Mouse (Mus musculus) kidney, postnatal 10 days (tissue): ENCODE data around the gene Erbb3.
A peak's percentile ranks its signal among the peaks of the same experiment; 100 is the strongest.
"Not testable (repeated sequence)": the region's sequence is repeated elsewhere in the genome, so short reads cannot be mapped to it uniquely, and the experiment has no call there.

Source experiments
- DNase-seq: peaks from one replicate; pipeline ENCODE4 v3.0.0; 2021; ENCODE audit warnings: mixed read lengths

Gene Erbb3

DNA sequence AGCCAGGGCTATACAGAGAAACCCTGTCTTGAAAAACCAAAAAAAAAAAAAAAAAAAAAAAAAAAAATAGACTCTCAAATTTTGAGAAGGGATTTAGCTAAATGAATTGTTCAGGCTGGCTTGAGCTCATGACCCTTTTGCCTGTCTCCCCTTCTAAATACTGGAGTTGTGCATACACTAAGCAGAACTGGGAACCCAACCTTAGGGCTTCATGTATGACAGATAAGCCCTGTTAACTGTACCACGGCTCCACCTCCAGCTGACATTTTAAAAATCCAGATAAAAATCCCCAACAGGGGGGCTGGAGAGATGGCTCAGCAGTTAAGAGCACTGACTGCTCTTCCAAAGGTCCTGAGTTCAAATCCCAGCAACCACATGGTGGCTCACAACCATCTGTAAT is 33.9 kb downstream of the Erbb3 start:
- not testable (repeated sequence) for DNase-seq

DNA sequence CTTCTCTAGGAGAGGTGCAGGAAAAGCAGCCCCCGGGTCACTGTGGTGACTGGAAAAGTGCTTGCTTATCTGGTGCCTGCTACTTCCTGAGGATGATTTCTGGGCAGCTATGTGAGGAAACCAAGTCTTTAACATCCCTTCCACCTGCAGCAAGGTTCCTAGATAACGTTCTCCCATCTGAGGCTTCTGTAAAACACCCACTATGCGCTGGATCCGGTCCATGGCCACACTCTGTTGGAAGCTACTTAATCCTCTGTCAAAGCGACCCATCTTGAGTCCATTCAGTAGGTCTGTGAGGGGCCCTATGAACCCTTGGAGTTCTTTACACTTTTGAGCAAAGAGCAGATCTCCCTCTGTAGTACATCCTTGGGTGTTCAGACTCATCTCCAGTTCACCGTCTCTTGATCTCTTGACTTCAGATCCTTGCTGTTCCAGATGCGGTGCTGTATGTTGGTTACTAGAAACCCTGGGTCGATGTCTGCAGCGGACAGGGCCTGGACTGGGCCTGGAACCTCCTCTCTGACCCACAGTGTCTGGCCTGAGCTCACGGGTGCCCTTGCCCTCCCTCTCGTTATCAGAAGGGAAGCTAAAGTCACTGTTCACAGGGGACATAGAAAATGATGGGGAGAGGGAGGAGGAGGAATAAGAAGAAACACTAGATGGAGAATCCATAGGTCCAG is 39.2 kb downstream of the Erbb3 start:
- DNase-seq, result not testable (repeated sequence)

DNA sequence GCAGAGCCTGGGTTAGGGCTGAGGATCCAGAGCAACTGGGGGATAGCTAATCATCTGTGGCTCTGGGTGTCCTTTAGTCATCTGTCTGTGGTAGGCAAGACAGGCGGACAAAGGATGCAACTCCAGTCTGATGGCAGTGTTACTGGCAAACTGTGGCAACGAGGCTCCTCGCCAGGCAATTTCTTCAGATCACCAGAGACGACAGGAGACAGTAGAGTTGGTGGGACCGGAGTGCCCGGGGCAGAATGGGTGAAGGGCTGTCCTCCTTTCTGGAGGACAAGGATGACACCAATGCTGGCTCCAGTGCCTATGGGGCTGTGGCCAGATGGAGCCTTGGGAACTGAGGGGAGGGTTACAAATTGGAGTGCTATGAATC is 39.8 kb downstream of the Erbb3 start:
- DNase-seq, result peak; percentile 20

DNA sequence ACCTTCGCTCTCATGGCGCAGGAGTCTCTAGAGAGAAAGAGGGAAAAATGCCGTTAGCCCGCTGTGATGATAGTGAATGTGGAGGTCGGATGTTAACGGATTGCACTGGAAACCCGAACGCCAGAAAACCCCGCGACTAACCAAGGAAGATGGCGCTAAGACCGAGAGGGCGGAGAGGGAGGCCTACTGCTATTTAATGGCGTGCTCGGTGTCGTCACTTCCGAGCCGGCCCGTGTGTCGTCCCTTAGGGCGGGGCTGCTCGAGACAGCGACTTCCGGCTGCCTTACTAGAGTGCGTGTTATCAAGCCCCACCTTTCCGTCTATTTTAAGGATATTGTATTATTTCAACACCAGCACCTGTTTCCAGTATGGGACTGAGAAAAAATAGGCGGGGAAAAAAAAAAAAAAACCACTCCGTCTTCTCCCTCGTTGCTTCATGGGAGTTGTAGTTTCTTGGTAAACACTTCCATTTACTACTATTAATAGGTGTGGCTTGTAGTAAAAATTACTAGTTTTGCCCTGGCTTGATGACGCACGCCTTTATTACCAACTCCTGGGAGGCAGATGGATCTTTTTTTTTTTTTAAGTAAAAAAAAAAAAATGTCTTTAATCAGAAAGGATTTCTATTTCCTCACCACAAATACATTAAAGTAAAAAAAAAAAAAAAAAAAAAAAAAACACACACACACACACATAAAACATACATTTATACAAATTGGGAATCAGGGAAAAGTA is 40.3 kb downstream of the Erbb3 start, which contains the start of gene Rpl41:
Rpl41 (minus strand) TSS at position 359 of the 735 bp plus-strand sequence.
- peak; percentile 95 for DNase-seq

DNA sequence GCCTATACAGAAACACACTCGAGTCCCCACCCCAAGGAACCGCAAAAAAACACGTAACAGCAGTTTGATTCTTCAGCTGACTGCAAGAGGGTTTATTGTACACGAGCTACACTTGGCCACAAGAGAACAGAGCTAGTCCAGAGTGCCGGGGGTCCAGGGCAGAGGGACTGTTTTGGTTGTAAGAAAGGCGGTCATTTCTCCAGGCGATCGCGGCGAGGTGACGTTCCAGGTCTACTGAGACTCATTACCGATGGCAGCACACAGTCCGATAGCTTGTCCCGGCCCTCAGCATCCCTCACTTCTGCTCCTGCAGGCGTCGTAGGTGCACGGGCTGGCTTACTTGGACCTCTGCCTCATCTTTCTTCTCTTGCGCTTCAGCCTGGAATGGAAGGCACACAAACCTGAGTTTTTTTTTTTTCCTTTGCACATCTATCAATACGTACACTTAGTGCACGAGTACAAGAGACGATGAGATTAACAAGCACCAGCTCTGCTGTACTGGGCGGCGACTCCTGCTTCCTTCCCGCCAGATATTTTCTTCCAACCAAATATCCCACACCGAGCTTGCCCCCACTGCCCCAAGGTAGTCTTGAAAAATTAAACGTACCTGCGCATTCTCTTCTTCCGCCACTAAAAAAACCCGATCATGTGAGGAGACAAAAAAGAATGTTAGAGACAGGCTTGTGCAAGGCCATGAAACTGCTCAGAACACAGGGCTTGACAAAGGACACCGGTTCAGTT is 41.2 kb downstream of the Erbb3 start:
- peak; percentile 32 for DNase-seq

DNA sequence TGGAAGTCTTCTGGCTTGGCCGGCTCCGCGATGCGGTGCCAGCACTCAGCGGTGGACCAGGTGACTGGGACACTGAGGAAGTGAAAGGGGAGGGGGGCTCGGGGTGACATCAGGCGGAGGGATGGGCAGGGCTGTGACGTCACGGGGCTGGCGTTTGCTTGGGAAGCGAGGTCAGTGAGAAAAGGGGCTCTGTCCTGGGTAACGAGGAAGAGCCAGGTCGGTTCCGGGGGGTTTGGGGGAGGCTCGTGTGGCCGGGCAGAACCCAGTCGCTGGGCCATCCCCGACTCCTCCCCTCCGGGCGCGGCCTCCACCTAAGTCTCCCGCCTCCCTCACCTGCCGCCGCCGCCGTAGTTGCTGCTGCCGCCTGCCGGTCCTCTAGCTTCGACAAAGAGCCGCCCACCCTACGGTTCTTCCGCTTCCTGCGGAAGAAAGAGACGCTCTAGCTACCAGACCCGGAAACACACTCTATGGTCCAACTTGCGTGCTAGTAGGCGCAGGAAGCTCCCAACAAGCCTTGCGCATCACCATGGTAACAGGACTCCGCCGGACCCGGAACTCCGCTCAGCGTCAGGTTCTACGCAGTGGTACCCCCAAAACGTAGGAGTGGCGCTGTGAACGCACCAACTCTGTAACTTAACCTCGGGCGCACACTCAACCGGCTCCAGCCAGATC is 42.0 kb downstream of the Erbb3 start, which contains the start of gene Zc3h10:
Zc3h10 (minus strand) TSS at position 414 of the 672 bp plus-strand sequence.
- DNase-seq, result peak; percentile 95

- DNase-seq, result no peak
Measured at GRCm38 (mm10) chr10:128546787-128547186, 42.7 kb downstream of the Erbb3 start.

- DNase-seq, result no peak
Measured at GRCm38 (mm10) chr10:128546361-128546760, 43.1 kb downstream of the Erbb3 start.

DNA sequence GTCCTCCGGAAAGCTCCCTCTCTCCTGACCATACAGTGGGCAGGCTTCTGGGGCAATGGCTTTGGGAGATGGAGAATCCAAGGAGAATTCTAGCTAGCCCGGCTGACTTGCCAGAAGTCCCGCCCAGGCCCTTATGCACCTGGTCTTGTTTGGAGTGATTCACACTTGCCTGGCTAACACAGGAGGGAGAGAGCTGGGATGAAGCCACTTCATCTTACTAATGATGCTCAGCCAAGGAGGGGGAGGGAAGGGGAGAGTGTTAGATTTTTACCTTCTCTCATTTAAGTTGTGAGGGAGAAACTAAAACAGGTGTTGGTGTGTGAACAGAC is 43.9 kb downstream of the Erbb3 start:
- no peak for DNase-seq

GRCm38 (mm10) chr10:128544674-128545569 is 44.5 kb downstream of the Erbb3 start:
- peak; percentile 22 for DNase-seq

DNA sequence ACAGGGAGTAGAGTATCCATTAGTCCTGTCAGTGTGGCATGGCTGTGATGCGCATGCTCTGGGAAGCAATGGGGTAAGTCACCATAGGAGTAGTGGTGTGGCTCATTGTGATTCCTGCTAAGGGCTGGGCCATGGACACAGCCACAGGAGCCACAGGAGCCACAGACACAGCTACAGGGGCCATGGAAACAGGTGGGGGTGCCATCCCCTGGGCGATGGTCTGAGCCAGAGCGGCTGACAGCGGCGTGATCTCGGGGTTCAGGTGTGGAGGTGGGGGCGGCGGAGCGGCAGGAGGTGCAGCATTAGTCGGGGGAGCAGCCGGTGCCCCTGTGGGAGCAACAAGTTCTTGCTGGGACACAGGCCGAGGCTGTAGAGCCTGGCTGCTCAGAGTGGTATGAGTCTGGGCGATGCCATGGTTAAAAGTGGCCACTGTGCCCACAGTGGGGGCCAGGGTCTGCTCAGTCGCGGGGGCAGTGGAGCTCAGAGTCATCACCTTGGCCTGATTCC is 45.2 kb downstream of the Erbb3 start:
- DNase-seq, result no peak

- no peak for DNase-seq
Measured at GRCm38 (mm10) chr10:128543100-128543499, 46.4 kb downstream of the Erbb3 start.

- DNase-seq, result no peak
Measured at GRCm38 (mm10) chr10:128538340-128538870, 51.0 kb downstream of the Erbb3 start.

DNA sequence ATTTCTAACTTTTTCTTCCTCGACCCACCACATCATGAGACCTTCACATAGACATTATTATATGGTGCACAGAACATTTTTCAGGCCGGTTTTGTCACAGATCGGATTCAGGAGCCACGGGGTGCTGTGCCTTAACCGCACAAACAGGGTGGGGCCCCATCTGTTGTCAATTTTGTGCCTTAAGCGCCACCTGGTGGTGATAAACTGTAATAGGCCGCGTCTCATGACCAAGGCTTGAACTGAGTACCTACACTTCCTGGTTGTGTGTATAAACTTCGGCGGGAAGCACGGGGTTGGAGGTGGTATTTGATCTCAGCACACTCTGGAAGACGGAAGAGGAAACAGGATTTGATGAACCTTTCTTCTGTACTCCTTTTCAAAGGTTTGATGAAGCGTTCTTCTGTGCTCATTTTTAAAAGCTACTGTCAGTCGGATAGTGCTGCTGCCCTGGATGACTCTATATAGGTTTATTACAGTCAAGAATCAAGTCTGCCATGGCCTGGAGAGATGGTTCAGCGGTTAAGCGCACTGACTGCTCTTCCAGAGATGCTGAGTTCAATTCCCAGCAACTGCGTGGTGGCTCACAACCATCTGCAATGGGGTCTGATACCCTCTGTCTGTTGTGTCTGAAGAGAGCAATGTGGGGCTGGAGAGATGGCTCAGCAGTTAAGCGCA is 53.0 kb downstream of the Erbb3 start:
- DNase-seq, result peak; percentile 91

GRCm38 (mm10) chr10:128535624-128536265 is 53.7 kb downstream of the Erbb3 start:
- DNase-seq, result no peak

GRCm38 (mm10) chr10:128535206-128535605 is 54.2 kb downstream of the Erbb3 start:
- DNase-seq, result no peak

- DNase-seq, result peak; percentile 34
Measured at GRCm38 (mm10) chr10:128526366-128527356, 62.8 kb downstream of the Erbb3 start.

GRCm38 (mm10) chr10:128525671-128526308 is 63.7 kb downstream of the Erbb3 start, which contains the start of gene Esyt1:
Gene Esyt1 (minus strand): TSS chr10:128525871.
- DNase-seq, result peak; percentile 95
